Mouse (Mus musculus): Measurements from ENCODE around the gene Lamc1.

DNA sequence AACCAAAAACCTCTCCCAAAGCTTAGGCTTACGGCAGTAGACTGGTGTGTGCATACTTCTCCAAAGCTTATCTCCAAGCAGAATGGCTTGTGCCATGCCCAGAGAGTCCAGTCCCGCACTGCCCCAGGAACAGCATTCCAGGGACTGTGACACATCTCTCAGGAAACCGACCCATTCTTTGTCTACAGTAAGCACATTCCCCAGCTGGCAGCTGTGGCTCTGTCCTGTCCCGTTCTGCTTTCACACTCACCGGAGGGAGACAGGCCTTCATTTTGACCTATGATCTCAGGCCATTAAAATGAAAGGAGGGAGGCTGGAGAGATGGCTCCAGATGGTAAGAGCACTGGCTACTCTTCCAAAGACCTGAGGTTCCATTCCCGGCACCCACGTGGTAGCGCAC is 130.4 kb downstream of the Lamc1 start:
- TF ChIP-seq CTCF (IDR thresholded peaks at IDR 0.05; ENCODE audit: borderline replicate concordance, insufficient read depth, low read length): no peak
- TF ChIP-seq POLR2A (IDR thresholded peaks at IDR 0.05; ENCODE audit: low read depth, low read length): no peak

All from embryonic fibroblast, embryonic 13.5 days (primary cell).